Mouse (Mus musculus) forebrain, postnatal 0 days (tissue): ENCODE data around the gene Bcas1. TPM values are rescaled to one million over a fixed set of nuclear protein-coding genes. Genes with fewer than 3 reads are reported as not detected.
"Not testable (repeated sequence)": the region's sequence is repeated elsewhere in the genome, so short reads cannot be mapped to it uniquely, and the experiment has no call there.

ENCODE experiments used
- ATAC-seq: fragments of 200-750 bp; cut with Nextera tagmentation; 2 replicates; pipeline ENCODE4 v1.8.0; 2017; ENCODE audit warnings: mild to moderate bottlenecking, moderate library complexity
- DNase-seq: peaks from one replicate; pipeline ENCODE4 v3.0.0-alpha.2; 2015
- H3K27ac ChIP-seq: fragments of 300-500 bp; sonication (generic); 2 replicates; pipeline ENCODE4 v1.5.1; 2014; ENCODE audit warnings: low read depth, mild to moderate bottlenecking, antibody characterized with exemption, low read length, moderate library complexity, mixed read lengths
- H3K27me3 ChIP-seq: fragments of 300-500 bp; sonication (generic); 2 replicates; pipeline ENCODE4 v1.6.1; 2014; ENCODE audit warnings: mild to moderate bottlenecking, low read length, mixed read lengths; ENCODE audit not compliant: insufficient read depth
- H3K36me3 ChIP-seq: fragments of 300-500 bp; sonication (generic); 2 replicates; pipeline ENCODE4 v1.6.1; 2014; ENCODE audit warnings: mild to moderate bottlenecking, moderate library complexity; ENCODE audit not compliant: insufficient read depth
- H3K4me1 ChIP-seq: fragments of 300-500 bp; sonication (generic); 2 replicates; pipeline ENCODE4 v1.6.1; 2014; ENCODE audit warnings: antibody characterized with exemption; ENCODE audit not compliant: insufficient read depth
- H3K4me2 ChIP-seq: fragments of 300-500 bp; sonication (generic); 2 replicates; pipeline ENCODE4 v1.6.1; 2014; ENCODE audit warnings: low read depth, mild to moderate bottlenecking, moderate library complexity
- H3K4me3 ChIP-seq: fragments of 300-500 bp; sonication (generic); 2 replicates; pipeline ENCODE4 v1.5.1; 2014; ENCODE audit warnings: low read depth, low read length, mixed read lengths
- H3K9ac ChIP-seq: fragments of 300-500 bp; sonication (generic); 2 replicates; pipeline ENCODE4 v1.6.1; 2014; ENCODE audit warnings: mild to moderate bottlenecking
- H3K9me3 ChIP-seq: fragments of 300-500 bp; sonication (generic); 2 replicates; pipeline ENCODE4 v1.6.1; 2016; ENCODE audit warnings: low read length
- CTCF ChIP-seq: sonication (generic); IDR thresholded peaks from 2 replicates; pipeline ENCODE4 v1.5.1; 2016; ENCODE audit warnings: antibody characterized with exemption, control low read depth, low read depth
- WGBS: fragments of 180-500 bp; shearing (Covaris S2); extraction: QIAGEN DNeasy Blood & Tissue Kit; methylation state at CpG from one replicate; pipeline ENCODE4 v1.1.7; 2014; 5-methylcytosine and 5-hydroxymethylcytosine counted together
- polyA plus RNA-seq: library from polyadenylated mRNA; unstranded; fragments of >200 nt; fragmentation: Nextera tagmentation; extraction: Ambion mirVana; gene quantifications from 2 replicates; pipeline ENCODE4 v1.2.1, GENCODE M21; 2015
- total RNA-seq: library from RNA; depleted of rRNA; stranded (reverse); fragments of >200 nt; gene quantifications from 2 replicates; pipeline ENCODE4 v1.2.3, GENCODE M21; 2014

Gene Bcas1
- total and polyA plus RNA-seq, 2 experiments from 2014 or later: 4.2 to 5.2 TPM

GRCm38 (mm10) chr2:170468009-170468408, 40.4 kb upstream of the Bcas1 start:
- Histone ChIP-seq H3K4me1 (no peaks in the 10 kb centered on the region; the same call in 1 of the 2 replicates), H3K4me3 (no peak overlapping the region), H3K36me3 (no peaks in the 10 kb centered on the region), H3K9me3 (no peaks in the 10 kb centered on the region), H3K27ac (no peak overlapping the region), H3K4me2 (no peak overlapping the region), H3K9ac (no peak overlapping the region), H3K27me3 (no peaks in the 10 kb centered on the region)
- TF ChIP-seq CTCF: peak; percentile 43
- ATAC-seq (no peak), DNase-seq (no peak)

GRCm38 (mm10) chr2:170464817-170465216, 37.2 kb upstream of the Bcas1 start:
- Histone ChIP-seq H3K36me3 (no peaks in the 10 kb centered on the region), H3K4me2 (no peak overlapping the region), H3K9ac (no peak overlapping the region), H3K9me3 (no peaks in the 10 kb centered on the region), H3K4me1 (no peaks in the 10 kb centered on the region; the same call in 1 of the 2 replicates), H3K27me3 (no peaks in the 10 kb centered on the region), H3K27ac (no peak overlapping the region), H3K4me3 (no peak overlapping the region)
- TF ChIP-seq CTCF: no peak
- DNase-seq (no peak), ATAC-seq (no peak)
- WGBS: 33% methylated on average over 4 of the region's 4 CpGs

DNA sequence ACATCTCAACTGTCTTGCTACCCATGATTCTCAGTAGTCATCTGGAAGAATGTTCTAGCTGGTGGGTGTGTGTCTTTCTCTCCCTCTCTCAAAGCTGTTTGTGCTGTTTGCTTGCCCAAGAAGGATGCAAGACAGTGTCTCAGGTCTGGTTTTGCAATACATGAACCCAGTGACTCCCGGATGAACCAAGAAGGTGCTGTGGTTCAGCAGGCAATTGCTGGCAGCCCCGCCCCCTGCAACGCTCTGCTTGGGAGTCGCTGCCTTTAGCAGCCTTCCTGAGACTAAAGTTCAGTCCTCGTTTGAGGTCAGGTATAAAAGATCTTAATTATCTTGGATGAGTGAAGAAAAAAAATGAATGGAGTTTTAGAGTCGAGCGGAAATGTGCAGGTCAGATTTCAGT, 34.0 kb upstream of the Bcas1 start:
- Histone ChIP-seq H3K9ac (no peak overlapping the region), H3K9me3 (no peaks in the 10 kb centered on the region), H3K4me3 (no peak overlapping the region), H3K4me2 (no peak overlapping the region), H3K36me3 (no peaks in the 10 kb centered on the region), H3K4me1 (no peaks in the 10 kb centered on the region), H3K27me3 (no peaks in the 10 kb centered on the region), H3K27ac (no peak overlapping the region)
- WGBS: 44% methylated on average over 7 of the region's 7 CpGs
- TF ChIP-seq CTCF: no peak
- no peak for ATAC-seq
- DNase-seq: no peak

- Histone ChIP-seq H3K9ac (no peak overlapping the region), H3K27me3 (no peaks in the 10 kb centered on the region), H3K9me3 (no peaks in the 10 kb centered on the region), H3K4me2 (no peak overlapping the region), H3K36me3 (no peaks in the 10 kb centered on the region), H3K4me1 (no peaks in the 10 kb centered on the region), H3K4me3 (no peak overlapping the region), H3K27ac (no peak overlapping the region)
- 54% methylated on average over 9 of the region's 9 CpGs for WGBS
- DNase-seq: no peak
- TF ChIP-seq CTCF: no peak
- ATAC-seq: no peak
These were observed 32.2 kb upstream of the Bcas1 start for GRCm38 (mm10) chr2:170459805-170460204.

DNA sequence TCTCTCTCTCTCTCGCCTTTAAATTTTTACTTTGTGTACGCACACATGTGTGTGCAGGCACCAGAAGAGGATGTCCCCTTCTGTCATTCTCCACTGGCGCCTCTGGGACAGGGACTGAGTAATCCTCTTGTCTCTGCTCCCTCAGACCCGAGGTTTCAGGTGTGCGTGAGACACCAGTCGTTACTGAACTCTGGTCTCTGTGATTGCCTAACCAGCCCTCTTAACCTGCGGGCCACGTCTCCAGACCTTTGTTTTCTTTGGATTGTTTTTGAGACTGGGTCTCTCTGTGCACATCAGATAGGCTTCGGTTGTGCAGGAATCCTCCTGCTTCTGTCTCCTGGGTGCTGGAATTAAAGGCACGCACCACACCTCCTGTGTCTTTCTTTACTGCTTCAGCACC, 31.5 kb upstream of the Bcas1 start:
- Histone ChIP-seq H3K27ac (no peak overlapping the region), H3K36me3 (no peaks in the 10 kb centered on the region), H3K4me3 (no peak overlapping the region), H3K27me3 (no peaks in the 10 kb centered on the region), H3K4me2 (no peak overlapping the region), H3K9me3 (no peaks in the 10 kb centered on the region), H3K9ac (no peak overlapping the region), H3K4me1 (no peaks in the 10 kb centered on the region)
- no peak for TF ChIP-seq CTCF
- WGBS: 68% methylated on average over 10 of the region's 10 CpGs
- ATAC-seq: no peak
- no peak for DNase-seq

- not testable (repeated sequence) for H3K9ac ChIP-seq, H3K9me3 ChIP-seq, ATAC-seq, H3K27ac ChIP-seq, H3K27me3 ChIP-seq, H3K4me2 ChIP-seq, H3K4me1 ChIP-seq, H3K36me3 ChIP-seq, H3K4me3 ChIP-seq, DNase-seq
- WGBS: 73% methylated on average over 3 of the region's 4 CpGs
These were observed 26.2 kb upstream of the Bcas1 start for GRCm38 (mm10) chr2:170453809-170454208.

- Histone ChIP-seq H3K9ac (no peak overlapping the region), H3K4me1 (no peaks in the 10 kb centered on the region), H3K27ac (no peak overlapping the region), H3K27me3 (no peaks in the 10 kb centered on the region), H3K36me3 (no peaks in the 10 kb centered on the region), H3K4me2 (no peak overlapping the region), H3K9me3 (no peaks in the 10 kb centered on the region), H3K4me3 (no peak overlapping the region)
- whole genome bisulfite sequencing: 8% methylated on average over 9 of the region's 9 CpGs
- ATAC-seq (peak; percentile 50), DNase-seq (peak; percentile 86)
- peak; percentile 81 for TF ChIP-seq CTCF
These were observed 23.3 kb upstream of the Bcas1 start for GRCm38 (mm10) chr2:170450933-170451332.

- TF ChIP-seq CTCF: no peak
- no peak for DNase-seq
These were observed 20.0 kb upstream of the Bcas1 start for GRCm38 (mm10) chr2:170447651-170448050.

More at GRCm38 (mm10) chr2:170447651-170448050, 20.0 kb upstream of the Bcas1 start:
- Histone ChIP-seq H3K9ac (no peak overlapping the region), H3K27me3 (no peaks in the 10 kb centered on the region), H3K36me3 (no peaks in the 10 kb centered on the region), H3K27ac (no peak overlapping the region), H3K9me3 (no peaks in the 10 kb centered on the region), H3K4me2 (no peak overlapping the region), H3K4me3 (no peak overlapping the region), H3K4me1 (no peaks in the 10 kb centered on the region)
- peak; percentile 32; the same call in 1 of the 2 replicates for ATAC-seq
- WGBS: 59% methylated on average over 10 of the region's 10 CpGs
